Mouse (Mus musculus): ENCODE measurements around the gene Olfr61.

- no peak for TF ChIP-seq CTCF (IDR thresholded peaks at IDR 0.05)
- TF ChIP-seq EP300 (IDR thresholded peaks at IDR 0.05), result no peak
Measured at GRCm38 (mm10) chr7:140630559-140630958, 1.8 kb downstream of the Olfr61 start.
